Mouse (Mus musculus) kidney, postnatal 36 days (tissue): ENCODE data around the gene Ddb2.
A peak's percentile ranks its signal among the peaks of the same experiment; 100 is the strongest.

Source experiments
- DNase-seq, 2 experiments: peaks; one replicate each; pipeline ENCODE4 v3.0.0; 2021 to 2022; ENCODE audit warnings: mixed read lengths in 2 of 2

The Ddb2 gene

GRCm38 (mm10) chr2:91183711-91184405 is 52.9 kb downstream of the Ddb2 start, which contains the start of gene Madd:
Madd (minus strand) TSS chr2:91183837.
- peak; percentile 30 to 60 for DNase-seq

- peak; percentile 98 for DNase-seq
Observed at GRCm38 (mm10) chr2:91183148-91183513, 53.7 kb downstream of the Ddb2 start.

- peak; percentile 70 to 83 for DNase-seq
Observed at GRCm38 (mm10) chr2:91182405-91183147, 54.2 kb downstream of the Ddb2 start.

GRCm38 (mm10) chr2:91182016-91182404 is 54.8 kb downstream of the Ddb2 start:
- DNase-seq, result no peak

GRCm38 (mm10) chr2:91180706-91181105 is 56.1 kb downstream of the Ddb2 start:
- DNase-seq, result no peak

GRCm38 (mm10) chr2:91179825-91180224 is 57.0 kb downstream of the Ddb2 start:
- DNase-seq, result no peak

- no peak for DNase-seq
Observed at GRCm38 (mm10) chr2:91176234-91176633, 60.5 kb downstream of the Ddb2 start.

- DNase-seq, result no peak
Observed at GRCm38 (mm10) chr2:91175490-91175889, 61.3 kb downstream of the Ddb2 start.

- DNase-seq, result no peak
Observed at GRCm38 (mm10) chr2:91169587-91170322, 67.0 kb downstream of the Ddb2 start.

- no peak for DNase-seq
Observed at GRCm38 (mm10) chr2:91167629-91168028, 69.2 kb downstream of the Ddb2 start.

GRCm38 (mm10) chr2:91164991-91165390 is 71.8 kb downstream of the Ddb2 start:
- no peak for DNase-seq

GRCm38 (mm10) chr2:91163532-91163931 is 73.2 kb downstream of the Ddb2 start:
- DNase-seq, result no peak

GRCm38 (mm10) chr2:91162952-91163351 is 73.8 kb downstream of the Ddb2 start:
- no peak for DNase-seq
